Mouse (Mus musculus) adrenal gland, adult 18-20 months (tissue): ENCODE data around the gene Prkca. TPM values are rescaled to one million over a fixed set of nuclear protein-coding genes. Genes with fewer than 3 reads are reported as not detected.

Experiments
- DNase-seq, 2 experiments: peaks; one replicate each; pipeline ENCODE4 v3.0.0; 2021 to 2022; ENCODE audit warnings: low spot score in 2 of 2
- total RNA-seq, 2 experiments: library from RNA; stranded (reverse); gene quantifications; 1 replicate in 1 of 2; 2 replicates in 1 of 2; pipeline ENCODE4 v1.2.3; 2021

Prkca gene
- total RNA-seq, 2 experiments from 2014 or later, result 7.3 to 12.0 TPM

- DNase-seq, result no peak
These were observed 167.0 kb downstream of the Prkca start for GRCm38 (mm10) chr11:108176715-108177114.

DNA sequence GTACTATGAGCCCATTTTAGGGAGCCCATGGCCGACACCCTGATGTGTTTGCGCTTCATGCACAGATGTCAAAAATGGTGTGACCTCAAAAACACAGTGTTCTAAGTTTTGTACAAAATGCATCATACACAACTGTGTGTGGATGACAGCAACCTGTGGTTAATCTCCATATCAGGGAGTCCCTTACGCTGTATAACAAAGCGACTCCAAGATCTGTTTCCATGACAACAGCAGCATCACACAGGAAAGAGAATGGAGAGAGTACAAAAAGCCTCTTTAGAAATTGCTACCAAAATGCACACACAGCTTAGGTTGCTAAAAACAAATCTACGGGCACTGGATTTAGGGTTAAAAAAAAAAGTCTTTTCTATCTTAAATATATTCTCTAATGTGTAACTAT is 171.8 kb downstream of the Prkca start:
- no peak for DNase-seq

GRCm38 (mm10) chr11:108171260-108171659 is 172.5 kb downstream of the Prkca start:
- no peak for DNase-seq

DNA sequence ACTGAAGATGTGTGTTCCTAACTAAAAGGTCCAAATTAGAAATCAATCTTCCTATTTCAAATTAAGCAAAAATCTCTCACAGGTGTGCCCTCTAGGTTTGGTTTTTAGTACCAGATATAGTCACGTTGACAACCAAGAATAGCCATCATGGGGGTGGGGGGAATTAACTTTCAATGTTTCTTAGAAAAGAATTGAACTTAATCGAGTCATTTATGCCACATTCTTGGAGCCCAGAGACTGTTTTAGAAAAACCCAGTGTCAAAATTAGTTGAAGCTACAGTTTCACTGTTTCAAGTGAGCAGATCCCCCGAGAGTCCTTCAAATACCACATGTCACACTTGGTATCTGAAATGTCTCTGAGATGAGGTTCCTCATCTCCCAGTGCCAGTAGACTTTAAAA is 173.6 kb downstream of the Prkca start:
- DNase-seq, result no peak

- DNase-seq, result no peak
These were observed 178.0 kb downstream of the Prkca start for GRCm38 (mm10) chr11:108165725-108166124.

DNA sequence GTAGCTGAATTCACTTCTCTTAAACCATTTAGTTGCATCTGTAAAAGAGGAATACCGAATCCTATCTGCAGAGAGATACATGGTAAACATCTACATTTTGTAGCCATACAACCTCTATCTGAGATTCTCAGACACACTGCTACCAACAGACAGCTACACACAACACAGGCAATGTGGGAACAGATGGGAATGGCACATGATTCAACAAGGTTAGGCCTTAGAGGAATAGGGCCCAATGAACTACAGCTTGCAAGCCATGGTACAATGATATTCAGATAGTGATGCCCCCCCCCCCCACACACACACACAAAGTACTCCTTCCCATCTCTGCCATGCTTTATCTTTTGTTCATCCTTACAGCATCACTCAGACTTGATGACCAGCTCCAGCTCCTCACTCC is 181.1 kb downstream of the Prkca start:
- DNase-seq, result no peak

DNA sequence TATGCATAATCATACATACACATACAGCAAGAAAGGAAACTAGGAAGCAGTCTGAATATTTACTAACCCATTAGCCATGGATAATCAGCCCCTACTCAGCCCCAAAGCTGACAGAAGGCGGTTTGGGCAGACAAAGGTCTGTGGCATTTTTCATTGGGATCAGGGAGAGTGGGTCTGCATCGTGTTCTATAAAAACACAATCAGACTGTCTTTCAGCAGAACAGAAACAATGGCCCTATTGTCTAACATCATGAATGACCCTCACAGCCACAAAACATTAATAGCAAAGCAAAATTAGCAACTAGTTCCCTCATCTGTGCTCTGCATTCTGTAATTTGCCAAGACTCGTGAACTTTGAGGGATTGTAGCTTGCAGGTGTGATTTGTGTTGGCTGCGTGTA is 181.6 kb downstream of the Prkca start:
- no peak for DNase-seq

GRCm38 (mm10) chr11:108160056-108160455 is 183.7 kb downstream of the Prkca start:
- no peak for DNase-seq

- DNase-seq, result no peak
These were observed 185.7 kb downstream of the Prkca start for GRCm38 (mm10) chr11:108158046-108158445.

DNA sequence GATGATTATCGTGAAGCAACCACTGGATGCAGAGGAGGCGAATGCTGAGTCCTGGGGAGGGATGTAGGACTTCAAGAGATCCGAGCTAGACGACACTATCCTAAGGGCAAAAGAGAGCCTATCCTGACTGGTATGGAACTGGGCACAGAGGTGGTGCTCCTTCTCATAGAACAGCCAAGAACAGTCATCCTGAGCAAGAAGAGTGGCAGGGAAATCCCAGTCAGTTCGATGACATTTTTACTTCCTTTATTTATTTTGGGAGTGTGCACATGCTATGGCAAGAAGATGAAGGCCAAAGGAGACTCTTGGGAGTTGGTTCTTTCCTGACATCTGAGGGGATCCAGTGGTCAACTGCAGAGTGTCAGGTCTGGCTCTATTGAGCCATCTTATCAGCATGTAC is 186.7 kb downstream of the Prkca start:
- DNase-seq, result no peak

- DNase-seq, result no peak
These were observed 187.6 kb downstream of the Prkca start for GRCm38 (mm10) chr11:108156107-108156506.

DNA sequence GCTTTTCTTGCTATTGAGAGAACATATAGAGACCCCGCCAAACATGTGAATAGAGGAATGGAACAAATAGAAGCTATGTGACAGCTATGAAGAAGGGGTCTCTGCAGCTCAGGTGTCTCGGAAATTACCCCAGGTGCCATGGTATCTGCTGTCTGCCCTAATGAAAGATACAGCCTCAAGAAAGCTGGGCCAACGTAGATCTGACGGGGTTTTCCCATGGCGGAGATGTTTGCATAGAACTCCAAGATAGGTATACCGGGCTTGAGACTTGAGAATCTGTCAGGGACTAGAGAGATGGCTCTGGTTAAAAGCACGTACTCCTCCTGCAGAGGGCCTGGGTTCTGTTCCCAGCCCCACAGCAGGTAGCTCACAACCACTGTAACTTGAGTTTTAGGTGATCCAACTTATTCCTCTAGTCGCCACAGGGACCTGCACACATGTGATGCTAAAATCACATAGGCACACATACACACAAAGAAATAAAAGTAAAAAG is 188.6 kb downstream of the Prkca start:
- DNase-seq, result no peak

GRCm38 (mm10) chr11:108153997-108154841 is 189.5 kb downstream of the Prkca start:
- DNase-seq, result no peak

DNA sequence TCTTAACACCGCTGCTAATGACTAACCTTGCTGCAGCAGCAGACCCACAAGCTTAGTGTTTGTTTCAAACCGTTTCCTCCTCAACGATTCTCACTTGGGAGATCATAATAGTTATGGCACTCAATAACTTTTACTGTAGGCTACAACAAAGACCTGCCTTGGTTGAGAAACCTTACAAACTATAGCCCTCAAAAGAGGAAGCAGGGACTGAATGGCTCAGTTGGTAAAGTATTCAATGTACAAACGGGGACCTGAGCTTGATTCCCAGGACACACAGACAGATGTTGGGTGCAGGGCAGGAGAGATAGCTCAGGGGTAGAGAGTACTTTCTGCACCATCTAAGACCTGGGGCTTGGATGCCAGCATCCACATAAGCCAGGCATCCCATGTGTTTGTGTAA is 191.1 kb downstream of the Prkca start:
- DNase-seq, result no peak

GRCm38 (mm10) chr11:108150410-108150809 is 193.3 kb downstream of the Prkca start:
- DNase-seq, result no peak

DNA sequence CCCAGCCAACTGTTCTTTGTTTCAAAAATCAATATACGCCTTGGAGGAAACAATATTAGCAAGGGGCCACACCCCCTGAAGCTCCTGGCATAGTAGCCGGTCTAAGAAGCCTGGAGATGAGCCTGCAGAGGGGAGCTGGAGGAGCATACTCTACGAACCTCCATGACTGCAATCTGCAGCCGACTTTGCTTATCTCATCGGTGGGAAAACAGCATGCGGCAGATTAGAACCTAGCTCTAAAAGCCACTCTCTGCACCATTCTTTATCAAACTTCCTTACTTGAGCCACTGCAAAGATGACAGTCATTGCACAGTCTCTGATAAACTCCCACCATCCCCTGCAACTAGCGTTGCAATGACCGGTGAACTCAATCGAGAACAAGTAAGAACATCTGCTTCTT is 194.5 kb downstream of the Prkca start:
- no peak for DNase-seq

DNA sequence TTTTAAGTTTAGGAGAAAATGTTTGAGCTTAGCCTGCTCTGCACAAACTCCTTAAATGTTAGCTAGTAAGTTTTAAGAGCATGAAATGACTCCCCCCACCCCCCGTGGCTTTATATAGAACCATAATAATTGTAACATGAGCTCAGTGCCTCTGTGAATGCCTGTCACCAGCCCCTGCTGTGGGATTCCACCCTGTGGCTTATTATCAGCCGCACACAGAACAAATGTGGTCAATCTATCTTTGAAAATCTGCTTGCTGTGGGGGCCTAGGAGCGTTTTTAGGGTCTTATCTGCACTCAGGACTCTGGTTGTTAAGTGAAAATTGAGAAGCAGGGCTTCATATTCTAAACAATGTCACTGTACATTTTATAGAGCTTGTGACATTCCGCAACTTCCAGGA is 195.2 kb downstream of the Prkca start:
- DNase-seq, result no peak

DNA sequence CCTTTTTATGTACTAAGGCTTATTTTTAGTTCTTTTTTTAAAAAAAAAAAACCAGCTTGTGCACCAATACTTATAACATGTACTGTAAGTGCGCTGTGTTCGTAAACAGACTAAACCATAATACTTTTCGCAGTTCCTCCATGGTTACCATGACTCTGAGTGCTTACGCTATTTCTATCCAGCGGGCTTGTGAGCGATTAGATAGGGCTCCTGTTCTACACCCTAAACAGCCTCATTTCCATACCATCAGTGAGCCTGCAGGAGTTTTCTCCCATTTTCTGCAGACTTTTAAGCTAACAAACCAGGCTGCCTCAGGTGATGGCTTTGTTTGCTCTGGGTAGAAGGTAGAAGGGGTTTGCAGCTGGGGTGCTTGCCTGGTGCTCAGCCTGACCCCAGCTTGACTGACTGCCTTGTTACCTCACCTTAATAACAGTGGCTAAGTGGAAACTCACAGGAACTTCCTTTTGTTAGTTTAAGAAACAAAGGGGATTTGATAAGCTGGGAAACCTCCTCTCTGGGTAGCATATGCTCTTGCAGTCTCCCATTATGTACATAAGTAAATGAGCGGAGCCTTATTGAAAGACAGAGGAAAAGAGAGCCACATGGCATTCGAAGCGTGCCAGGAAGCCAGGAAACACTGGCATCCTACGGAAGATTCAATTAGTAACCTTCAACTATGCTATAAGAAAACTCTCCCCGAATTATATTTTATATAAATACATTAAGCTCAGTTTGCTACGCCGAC is 197.8 kb downstream of the Prkca start:
- no peak for DNase-seq

DNA sequence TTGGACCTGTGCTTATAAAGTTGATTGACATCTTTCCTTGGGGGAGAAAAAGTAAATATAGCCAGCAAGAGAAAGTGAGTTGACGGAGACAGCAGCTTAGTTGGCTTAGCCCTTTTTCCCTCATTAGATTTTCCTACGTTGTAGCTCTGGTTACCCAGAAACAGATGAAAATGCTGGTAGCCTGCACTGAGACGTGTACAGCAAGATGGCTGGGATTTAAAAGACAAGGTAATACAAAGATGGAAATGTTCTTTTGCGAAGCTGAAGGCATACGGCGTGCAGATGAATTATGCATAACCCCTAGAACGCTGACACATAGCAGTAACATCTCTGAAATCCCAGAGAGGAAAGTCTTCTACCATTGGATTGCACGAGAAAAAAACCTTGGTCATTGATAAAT is 198.6 kb downstream of the Prkca start:
- DNase-seq, result no peak

DNA sequence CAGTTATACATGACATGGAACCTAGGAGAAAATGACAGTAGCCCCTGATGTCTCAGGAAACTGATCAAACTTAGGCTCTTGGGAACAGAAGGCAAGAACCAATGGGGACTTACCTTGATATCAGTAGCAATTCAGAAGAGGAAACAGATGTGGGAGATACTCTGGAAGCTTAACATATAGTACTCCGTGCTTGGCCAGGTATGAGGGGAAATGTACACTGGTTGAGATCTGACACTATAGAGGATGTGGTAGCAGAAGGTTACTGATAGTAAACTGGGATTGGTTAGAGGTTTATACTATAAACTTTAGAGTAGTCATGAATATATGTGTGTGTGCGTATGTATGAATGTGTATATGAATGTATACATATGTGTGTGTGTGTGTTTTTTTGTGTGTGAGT is 200.0 kb downstream of the Prkca start:
- DNase-seq, result no peak

- DNase-seq, result no peak
These were observed 203.7 kb downstream of the Prkca start for GRCm38 (mm10) chr11:108140028-108140427.

GRCm38 (mm10) chr11:108136341-108136740 is 207.4 kb downstream of the Prkca start:
- no peak for DNase-seq
